Mouse (Mus musculus): ENCODE results near the gene Farp2. TPM values are rescaled to one million over a fixed set of nuclear protein-coding genes. Genes with fewer than 3 reads are reported as not detected.
A peak's percentile ranks its signal among the peaks of the same experiment; 100 is the strongest.
"Not testable (repeated sequence)": the region's sequence is repeated elsewhere in the genome, so short reads cannot be mapped to it uniquely, and the experiment has no call there.

The Farp2 gene
- polyA plus RNA-seq, 1 experiment from 2014 or later: 5.4 TPM

GRCm38 (mm10) chr1:93508576-93508975, 3.3 kb upstream of the Farp2 start:
- not testable (repeated sequence) for H3K27me3 ChIP-seq (replicated peaks); H3K9ac ChIP-seq; H3K4me3 ChIP-seq; ATAC-seq (ENCODE audit: low FRiP score, low read depth); H3K9me3 ChIP-seq; H3K27ac ChIP-seq; H3K4me2 ChIP-seq (replicated peaks)
- Histone ChIP-seq H3K36me3 (peaks cover 25% of the 10 kb centered on the region), H3K4me1 (peaks cover 11% of the 10 kb centered on the region)
- 48% methylated on average over 1 of the region's 1 CpGs for WGBS

GRCm38 (mm10) chr1:93512351-93512690, 442 bp downstream of the Farp2 start:
- Histone ChIP-seq H3K27me3 (replicated peaks) (no peaks in the 10 kb centered on the region), H3K9me3 (no peaks in the 10 kb centered on the region), H3K4me2 (replicated peaks) (peak overlapping the region; percentile 78), H3K9ac (peak overlapping the region; percentile 70), H3K36me3 (peaks cover 6% of the 10 kb centered on the region; the same call in 1 of the 2 replicates), H3K27ac (no peak overlapping the region), H3K4me3 (peak overlapping the region; percentile 70), H3K4me1 (peaks cover 11% of the 10 kb centered on the region)
- peak; percentile 77 for ATAC-seq (ENCODE audit: low FRiP score, low read depth)
- 1% methylated on average over 15 of the region's 15 CpGs for WGBS

GRCm38 (mm10) chr1:93513221-93513620, 1.3 kb downstream of the Farp2 start:
- H3K4me3 ChIP-seq: no peak overlapping the region
- peak overlapping the region; percentile 78; the same call in 1 of the 2 replicates for H3K4me2 ChIP-seq (replicated peaks)
- H3K4me1 ChIP-seq: peaks cover 11% of the 10 kb centered on the region
- 80% methylated on average over 14 of the region's 14 CpGs for WGBS
- H3K36me3 ChIP-seq: peaks cover 6% of the 10 kb centered on the region; the same call in 1 of the 2 replicates
- no peaks in the 10 kb centered on the region for H3K9me3 ChIP-seq
- no peak overlapping the region for H3K27ac ChIP-seq
- H3K27me3 ChIP-seq (replicated peaks): no peaks in the 10 kb centered on the region
- ATAC-seq (ENCODE audit: low FRiP score, low read depth): no peak
- 0 out of 2 replicates have a peak overlapping the region, but pooled peaks have one; percentile 19 for H3K9ac ChIP-seq

- 83% methylated on average over 2 of the region's 2 CpGs for WGBS
Measured at GRCm38 (mm10) chr1:93521491-93521890, 9.6 kb downstream of the Farp2 start.

GRCm38 (mm10) chr1:93522325-93522724, 10.4 kb downstream of the Farp2 start:
- WGBS: 93% methylated on average over 1 of the region's 1 CpGs
- Histone ChIP-seq H3K27me3 (replicated peaks) (no peaks in the 10 kb centered on the region), H3K4me3 (no peak overlapping the region)

More at GRCm38 (mm10) chr1:93521491-93521890, 9.6 kb downstream of the Farp2 start:
- Histone ChIP-seq H3K4me3 (no peak overlapping the region), H3K9ac (no peak overlapping the region), H3K9me3 (no peaks in the 10 kb centered on the region), H3K27me3 (replicated peaks) (no peaks in the 10 kb centered on the region), H3K4me1 (no peaks in the 10 kb centered on the region), H3K27ac (no peak overlapping the region), H3K36me3 (no peaks in the 10 kb centered on the region), H3K4me2 (replicated peaks) (no peak overlapping the region)
- ATAC-seq (ENCODE audit: low FRiP score, low read depth): no peak

GRCm38 (mm10) chr1:93529801-93530200, 17.9 kb downstream of the Farp2 start:
- Histone ChIP-seq H3K27me3 (replicated peaks) (no peaks in the 10 kb centered on the region), H3K4me2 (replicated peaks) (no peak overlapping the region), H3K4me3 (no peak overlapping the region), H3K9ac (no peak overlapping the region), H3K4me1 (no peaks in the 10 kb centered on the region), H3K36me3 (peaks cover 14% of the 10 kb centered on the region), H3K27ac (no peak overlapping the region), H3K9me3 (no peaks in the 10 kb centered on the region)
- WGBS: 84% methylated on average over 6 of the region's 6 CpGs
- no peak for ATAC-seq (ENCODE audit: low FRiP score, low read depth)

More at GRCm38 (mm10) chr1:93522325-93522724, 10.4 kb downstream of the Farp2 start:
- ATAC-seq (ENCODE audit: low FRiP score, low read depth): no peak
- no peak overlapping the region for H3K4me2 ChIP-seq (replicated peaks)
- H3K4me1 ChIP-seq: no peaks in the 10 kb centered on the region
- H3K36me3 ChIP-seq: no peaks in the 10 kb centered on the region
- H3K9ac ChIP-seq: no peak overlapping the region
- H3K9me3 ChIP-seq: no peaks in the 10 kb centered on the region
- H3K27ac ChIP-seq: no peak overlapping the region

- no peak for ATAC-seq (ENCODE audit: low FRiP score, low read depth)
- 0 out of 2 replicates have a peak, but pooled peaks cover 2% of the 10 kb centered on the region for H3K36me3 ChIP-seq
Measured at GRCm38 (mm10) chr1:93537227-93537626, 25.3 kb downstream of the Farp2 start.

GRCm38 (mm10) chr1:93543196-93543595, 31.3 kb downstream of the Farp2 start:
- Histone ChIP-seq H3K4me3 (no peak overlapping the region), H3K27ac (no peak overlapping the region), H3K36me3 (no peaks in the 10 kb centered on the region), H3K4me2 (replicated peaks) (no peak overlapping the region), H3K4me1 (no peaks in the 10 kb centered on the region), H3K9me3 (no peaks in the 10 kb centered on the region), H3K27me3 (replicated peaks) (no peaks in the 10 kb centered on the region), H3K9ac (no peak overlapping the region)
- no peak for ATAC-seq (ENCODE audit: low FRiP score, low read depth)
- WGBS: 75% methylated on average over 2 of the region's 2 CpGs

More at GRCm38 (mm10) chr1:93537227-93537626, 25.3 kb downstream of the Farp2 start:
- Histone ChIP-seq H3K9ac (no peak overlapping the region), H3K27ac (no peak overlapping the region), H3K27me3 (replicated peaks) (no peaks in the 10 kb centered on the region), H3K4me2 (replicated peaks) (no peak overlapping the region), H3K9me3 (no peaks in the 10 kb centered on the region), H3K4me3 (no peak overlapping the region), H3K4me1 (no peaks in the 10 kb centered on the region)
- 90% methylated on average over 6 of the region's 6 CpGs for WGBS

GRCm38 (mm10) chr1:93547286-93547685, 35.4 kb downstream of the Farp2 start:
- Histone ChIP-seq H3K4me1 (no peaks in the 10 kb centered on the region), H3K9me3 (no peaks in the 10 kb centered on the region), H3K4me3 (no peak overlapping the region), H3K9ac (no peak overlapping the region), H3K4me2 (replicated peaks) (no peak overlapping the region), H3K36me3 (no peaks in the 10 kb centered on the region), H3K27me3 (replicated peaks) (no peaks in the 10 kb centered on the region), H3K27ac (no peak overlapping the region)
- no peak for ATAC-seq (ENCODE audit: low FRiP score, low read depth)
- WGBS: 89% methylated on average over 1 of the region's 1 CpGs

GRCm38 (mm10) chr1:93551427-93551826, 39.5 kb downstream of the Farp2 start:
- Histone ChIP-seq H3K4me1 (no peaks in the 10 kb centered on the region), H3K36me3 (no peaks in the 10 kb centered on the region), H3K9me3 (no peaks in the 10 kb centered on the region), H3K27me3 (replicated peaks) (no peaks in the 10 kb centered on the region), H3K4me2 (replicated peaks) (no peak overlapping the region), H3K4me3 (no peak overlapping the region), H3K27ac (no peak overlapping the region), H3K9ac (no peak overlapping the region)
- 81% methylated on average over 5 of the region's 5 CpGs for WGBS
- no peak for ATAC-seq (ENCODE audit: low FRiP score, low read depth)

GRCm38 (mm10) chr1:93563224-93563623, 51.3 kb downstream of the Farp2 start:
- Histone ChIP-seq H3K9me3 (no peaks in the 10 kb centered on the region), H3K4me1 (no peaks in the 10 kb centered on the region), H3K9ac (no peak overlapping the region), H3K4me2 (replicated peaks) (no peak overlapping the region), H3K27ac (no peak overlapping the region), H3K27me3 (replicated peaks) (no peaks in the 10 kb centered on the region), H3K36me3 (no peaks in the 10 kb centered on the region), H3K4me3 (no peak overlapping the region)
- 89% methylated on average over 7 of the region's 7 CpGs for WGBS
- no peak for ATAC-seq (ENCODE audit: low FRiP score, low read depth)

GRCm38 (mm10) chr1:93563649-93564048, 51.8 kb downstream of the Farp2 start:
- Histone ChIP-seq H3K9ac (no peak overlapping the region), H3K27ac (no peak overlapping the region), H3K36me3 (no peaks in the 10 kb centered on the region), H3K27me3 (replicated peaks) (no peaks in the 10 kb centered on the region), H3K9me3 (no peaks in the 10 kb centered on the region), H3K4me1 (no peaks in the 10 kb centered on the region), H3K4me2 (replicated peaks) (no peak overlapping the region), H3K4me3 (no peak overlapping the region)
- ATAC-seq (ENCODE audit: low FRiP score, low read depth): no peak
- WGBS: 68% methylated on average over 1 of the region's 1 CpGs

- Histone ChIP-seq H3K4me2 (replicated peaks) (no peak overlapping the region), H3K9me3 (no peaks in the 10 kb centered on the region), H3K27ac (no peak overlapping the region), H3K27me3 (replicated peaks) (no peaks in the 10 kb centered on the region), H3K9ac (no peak overlapping the region), H3K4me1 (no peaks in the 10 kb centered on the region), H3K36me3 (no peaks in the 10 kb centered on the region), H3K4me3 (no peak overlapping the region)
- 92% methylated on average over 3 of the region's 3 CpGs for WGBS
- no peak for ATAC-seq (ENCODE audit: low FRiP score, low read depth)
Measured at GRCm38 (mm10) chr1:93564781-93565180, 52.9 kb downstream of the Farp2 start.

Measured in neural tube, embryonic 12.5 days (tissue).